Mouse (Mus musculus): ENCODE measurements around the gene Spock1.

The Spock1 gene

DNA sequence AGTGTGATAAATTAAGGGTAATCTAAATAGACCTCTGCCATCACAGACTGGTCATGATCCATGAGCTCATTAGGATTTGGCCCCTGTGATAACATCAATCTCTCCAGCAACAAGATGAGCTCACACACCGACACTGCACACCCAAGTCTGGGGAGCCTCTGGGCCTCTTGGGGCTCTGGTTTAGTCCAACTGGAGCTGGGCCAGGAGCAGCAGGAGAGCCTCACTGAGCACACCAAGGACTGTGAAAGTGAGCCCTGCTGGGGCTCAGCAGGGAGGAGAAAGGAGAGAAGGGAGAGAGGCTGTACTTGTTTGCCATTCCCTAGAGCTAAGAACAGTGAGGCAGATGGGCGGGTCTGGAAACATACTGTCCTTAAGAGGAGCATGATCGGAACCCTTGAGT is 248.3 kb downstream of the Spock1 start:
- DNase-seq (ENCODE audit: low spot score in 2 of 2), result no peak

DNA sequence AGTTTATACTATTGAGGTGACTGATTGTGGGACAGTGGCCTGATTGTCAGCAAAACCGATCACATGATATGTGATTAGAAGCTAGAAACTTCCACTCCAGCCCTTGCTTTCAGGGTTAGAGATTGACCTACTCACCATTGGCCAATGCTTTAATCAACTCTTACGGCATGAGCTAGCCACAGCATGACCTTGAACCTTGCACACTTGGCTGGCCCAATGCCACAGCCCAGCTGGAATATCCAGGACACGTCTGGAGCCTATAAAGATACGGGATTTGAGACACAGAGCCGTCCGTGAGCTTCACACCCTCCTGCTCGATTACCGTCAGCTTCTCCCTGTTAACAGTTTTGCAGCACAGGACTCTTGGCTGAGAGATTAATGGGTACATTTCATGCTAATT is 251.5 kb downstream of the Spock1 start:
- DNase-seq (ENCODE audit: low spot score in 2 of 2), result no peak

GRCm38 (mm10) chr13:57654362-57654761 is 253.8 kb downstream of the Spock1 start:
- DNase-seq (ENCODE audit: low spot score in 2 of 2), result no peak

DNA sequence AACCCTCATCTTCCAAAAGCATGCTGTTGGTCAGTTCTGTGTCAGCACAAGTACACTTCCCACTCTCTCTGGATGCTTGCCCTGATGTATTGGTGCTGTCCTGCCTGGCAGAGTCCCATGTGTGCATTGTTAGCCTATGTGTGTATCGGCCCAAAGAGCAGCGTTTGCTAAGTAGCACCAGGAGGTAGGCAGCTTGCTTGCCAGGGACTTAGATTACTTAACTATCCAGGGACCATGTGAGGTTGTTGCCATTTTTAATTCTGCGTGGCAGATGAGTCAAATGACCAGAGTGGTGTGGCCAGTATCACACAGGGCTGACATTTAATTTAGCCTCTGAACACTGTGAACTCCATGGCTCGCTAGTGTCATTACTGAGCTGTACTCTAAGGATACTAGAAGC is 256.9 kb downstream of the Spock1 start:
- DNase-seq (ENCODE audit: low spot score in 2 of 2), result no peak

DNA sequence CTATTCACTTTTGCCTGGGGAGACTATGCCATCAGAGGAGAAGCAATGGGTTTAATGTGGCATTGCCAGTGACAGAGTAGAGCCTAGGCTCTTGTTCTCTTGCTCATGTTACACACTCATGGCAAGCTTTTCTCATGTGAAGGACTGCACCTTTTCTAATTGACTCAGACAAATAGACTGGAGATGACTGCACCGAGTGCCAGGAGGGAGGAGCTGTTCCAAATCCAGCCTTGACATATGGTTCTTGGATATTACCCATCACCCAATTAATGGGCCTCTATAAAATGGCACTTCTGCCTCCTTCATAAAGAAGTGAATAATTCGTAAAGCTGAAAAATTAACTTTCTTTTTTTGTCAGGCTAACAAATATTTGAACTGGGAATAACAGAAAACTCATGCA is 259.3 kb downstream of the Spock1 start:
- DNase-seq (ENCODE audit: low spot score in 2 of 2), result no peak

DNA sequence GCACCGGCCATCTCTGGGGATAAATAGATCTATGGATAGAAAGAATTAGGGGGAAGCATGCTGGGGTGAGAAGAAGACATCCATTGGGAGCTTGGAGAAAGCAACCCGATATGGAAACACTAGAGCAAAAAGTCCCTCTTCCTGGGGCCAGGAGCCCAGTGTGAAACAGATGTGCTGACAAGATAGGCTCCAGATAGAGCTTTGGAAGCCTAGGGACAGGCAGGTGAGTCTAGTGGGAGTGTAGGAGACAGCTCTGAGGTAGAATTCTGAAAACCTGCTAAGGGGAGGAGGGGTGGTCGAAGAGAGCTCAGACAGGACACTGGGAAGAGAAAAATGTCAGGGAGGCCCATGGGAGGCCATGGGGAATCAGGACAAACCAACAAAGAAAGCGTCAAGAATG is 260.7 kb downstream of the Spock1 start:
- DNase-seq (ENCODE audit: low spot score in 2 of 2), result no peak

GRCm38 (mm10) chr13:57643036-57643435 is 265.1 kb downstream of the Spock1 start:
- no peak for DNase-seq (ENCODE audit: low spot score in 2 of 2)

DNA sequence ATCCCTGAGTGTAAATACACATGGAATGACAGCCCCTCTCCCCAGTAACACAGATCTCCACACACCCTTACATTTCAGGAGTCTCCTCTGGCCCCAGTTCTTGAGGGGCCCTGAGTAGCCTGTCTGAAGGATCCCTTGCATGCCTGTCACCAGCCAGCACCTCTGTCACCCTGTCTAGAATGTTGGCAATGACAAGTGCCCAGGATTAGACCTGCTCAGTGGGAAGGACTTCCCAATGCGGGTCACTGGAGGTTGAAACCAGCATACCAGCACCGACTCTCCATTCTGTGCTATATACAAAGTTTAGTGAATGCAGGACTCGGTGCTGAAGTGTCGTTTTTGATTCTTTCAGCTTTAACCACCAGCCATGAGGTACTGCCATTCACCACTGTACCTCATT is 266.5 kb downstream of the Spock1 start:
- no peak for DNase-seq (ENCODE audit: low spot score in 2 of 2)

- DNase-seq (ENCODE audit: low spot score in 2 of 2), result no peak
Measured at GRCm38 (mm10) chr13:57640968-57641367, 267.2 kb downstream of the Spock1 start.

- DNase-seq (ENCODE audit: low spot score in 2 of 2), result peak in 1 of 2 experiments; percentile 39
Measured at GRCm38 (mm10) chr13:57638820-57639219, 269.3 kb downstream of the Spock1 start.

DNA sequence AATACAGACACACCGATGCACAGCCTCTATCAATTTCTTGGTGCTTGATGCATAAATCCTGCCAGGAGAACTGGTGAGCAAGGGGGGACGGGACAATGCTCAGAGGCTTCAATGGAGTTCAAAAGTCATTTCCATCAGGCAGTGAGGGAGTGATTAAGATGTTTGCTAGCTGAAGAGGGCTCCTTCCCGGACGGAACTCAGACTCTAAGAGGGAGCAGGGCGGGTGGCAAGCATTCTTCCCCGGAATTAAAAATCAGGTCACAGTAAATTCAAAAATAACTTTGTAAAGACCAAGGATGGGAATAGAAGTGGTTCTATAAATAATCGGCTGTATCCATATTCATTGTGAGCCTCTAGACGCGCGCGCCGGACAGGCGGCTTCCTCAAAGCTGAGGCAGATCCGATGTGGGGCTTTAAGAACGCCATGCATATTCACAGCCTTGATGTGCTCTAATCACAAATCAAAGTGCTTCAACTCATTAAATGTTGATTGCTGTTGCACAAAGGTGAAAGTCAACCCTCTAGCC is 270.5 kb downstream of the Spock1 start:
- peak in 1 of 2 experiments; percentile 42 for DNase-seq (ENCODE audit: low spot score in 2 of 2)

DNA sequence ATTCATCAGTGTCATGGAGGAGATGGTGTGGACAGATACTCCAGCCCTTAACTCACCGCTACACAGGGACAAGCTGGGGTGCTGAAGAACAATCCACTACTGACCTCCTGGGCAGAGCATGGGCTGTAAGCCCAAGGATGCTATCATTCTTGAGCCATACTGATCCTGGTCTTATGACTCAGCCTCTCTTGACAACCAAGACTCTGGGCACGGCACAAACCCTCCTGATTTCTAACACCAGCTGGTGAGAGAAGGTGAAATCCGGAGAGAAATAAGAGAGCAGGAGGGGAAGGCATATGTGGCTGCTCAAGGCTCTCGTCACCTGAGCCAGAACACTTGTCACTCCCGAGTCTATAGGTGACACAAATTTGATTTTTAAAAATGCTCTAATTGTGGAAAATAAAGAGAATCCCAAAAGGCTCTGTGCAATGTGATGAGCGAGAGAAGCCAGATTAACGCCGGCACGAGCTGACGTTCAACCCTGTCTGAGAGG is 271.0 kb downstream of the Spock1 start:
- DNase-seq (ENCODE audit: low spot score in 2 of 2), result peak in 1 of 2 experiments; percentile 33

- DNase-seq (ENCODE audit: low spot score in 2 of 2), result no peak
Measured at GRCm38 (mm10) chr13:57636196-57637015, 271.7 kb downstream of the Spock1 start.

GRCm38 (mm10) chr13:57630532-57630931 is 277.6 kb downstream of the Spock1 start:
- DNase-seq (ENCODE audit: low spot score in 2 of 2), result no peak

GRCm38 (mm10) chr13:57628218-57628617 is 279.9 kb downstream of the Spock1 start:
- DNase-seq (ENCODE audit: low spot score in 2 of 2), result no peak

DNA sequence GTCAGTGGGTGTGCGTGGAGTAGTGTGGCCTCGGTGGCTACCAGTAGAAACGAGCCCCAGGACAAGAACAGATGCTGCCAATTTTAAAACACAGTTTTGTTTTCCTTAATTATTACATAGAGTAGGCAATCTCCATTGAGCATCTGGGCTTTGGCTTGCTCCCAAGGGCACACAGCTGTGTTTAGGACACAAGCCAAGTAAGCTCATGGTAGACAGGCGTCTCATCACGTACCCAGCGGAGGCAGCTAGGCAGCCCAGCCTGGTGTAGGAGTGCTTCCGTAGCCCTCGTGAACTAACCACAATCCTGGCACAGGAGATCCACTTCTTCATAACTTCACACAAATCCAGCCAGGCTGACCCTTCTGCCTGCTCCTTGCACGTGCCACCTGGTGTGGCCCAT is 281.7 kb downstream of the Spock1 start:
- DNase-seq (ENCODE audit: low spot score in 2 of 2), result no peak

GRCm38 (mm10) chr13:57623909-57624481 is 284.1 kb downstream of the Spock1 start:
- DNase-seq (ENCODE audit: low spot score in 2 of 2), result no peak

- DNase-seq (ENCODE audit: low spot score in 2 of 2), result peak; percentile 76 to 82
Measured at GRCm38 (mm10) chr13:57619079-57619768, 288.9 kb downstream of the Spock1 start.

DNA sequence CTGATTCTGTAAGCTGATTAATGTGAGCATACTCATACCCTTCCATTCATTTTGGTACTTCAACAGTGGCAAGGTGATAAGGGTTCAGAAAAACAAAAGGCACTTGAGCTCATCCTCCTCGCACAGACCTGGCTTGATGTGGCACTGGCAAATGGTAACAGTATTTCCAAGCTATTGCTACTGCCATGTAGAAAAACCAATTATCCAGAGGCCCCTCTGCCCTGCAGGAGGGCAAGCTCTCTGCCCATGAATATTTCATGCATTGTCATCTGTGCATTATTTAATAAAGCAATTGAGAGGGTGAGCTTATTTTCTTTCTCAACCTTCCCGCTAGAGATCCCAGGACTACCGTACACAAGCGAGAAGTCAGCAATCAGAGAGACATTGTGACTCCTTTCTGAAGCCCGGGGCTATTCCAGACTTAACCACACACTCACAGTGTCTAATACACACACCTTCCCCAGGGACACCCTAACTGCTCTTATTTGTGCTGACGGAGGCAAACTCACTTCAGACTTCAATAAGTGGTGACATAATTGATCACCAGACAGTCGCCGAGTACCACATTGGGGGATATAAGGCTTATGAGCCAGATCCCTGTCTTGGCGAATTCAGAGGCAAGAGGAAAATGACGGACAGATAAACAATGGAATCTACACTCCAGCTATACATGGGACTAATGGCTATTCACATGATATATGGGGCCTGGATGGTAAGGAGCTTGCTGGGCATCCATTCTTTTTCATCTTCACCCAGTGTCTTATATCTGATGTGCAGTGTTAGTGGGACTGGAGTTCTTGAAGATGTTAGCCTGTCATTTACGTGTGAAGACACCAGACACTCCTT is 296.6 kb downstream of the Spock1 start:
- no peak for DNase-seq (ENCODE audit: low spot score in 2 of 2)

- DNase-seq (ENCODE audit: low spot score in 2 of 2), result no peak
Measured at GRCm38 (mm10) chr13:57609946-57610345, 298.2 kb downstream of the Spock1 start.

GRCm38 (mm10) chr13:57604437-57604836 is 303.7 kb downstream of the Spock1 start:
- no peak for DNase-seq (ENCODE audit: low spot score in 2 of 2)
